Mouse (Mus musculus) heart, adult 8-10 months (tissue): ENCODE measurements around the gene Tcstv1. TPM values are rescaled to one million over a fixed set of nuclear protein-coding genes. Genes with fewer than 3 reads are reported as not detected.
"Not testable (repeated sequence)": the region's sequence is repeated elsewhere in the genome, so short reads cannot be mapped to it uniquely, and the experiment has no call there.

Experiments used
- DNase-seq: peaks from one replicate; pipeline ENCODE4 v3.0.0; 2022; ENCODE audit warnings: low spot score
- total RNA-seq, 4 experiments: library from RNA; stranded (reverse); gene quantifications; 2 replicates each; pipeline ENCODE4 v1.2.4; 2022

The Tcstv1 gene
- not detected for total RNA-seq

- DNase-seq: not testable (repeated sequence)
Observed at GRCm38 (mm10) chr13:119894685-119895084, at the start of gene Tcstv1. Gene Tcstv1 (minus strand): TSS chr13:119894785.

- DNase-seq: not testable (repeated sequence)
Observed at GRCm38 (mm10) chr13:119929172-119929571, 34.6 kb upstream of the Tcstv1 start, which contains the start of gene Gm21761. Gene Gm21761 (minus strand): TSS chr13:119929272.

GRCm38 (mm10) chr13:119924597-119925340 is 30.2 kb upstream of the Tcstv1 start:
- not testable (repeated sequence) for DNase-seq

GRCm38 (mm10) chr13:119916966-119917722 is 22.6 kb upstream of the Tcstv1 start:
- not testable (repeated sequence) for DNase-seq

- not testable (repeated sequence) for DNase-seq
Observed at GRCm38 (mm10) chr13:119916449-119916848, 21.9 kb upstream of the Tcstv1 start.

- not testable (repeated sequence) for DNase-seq
Observed at GRCm38 (mm10) chr13:119898549-119898948, 4.0 kb upstream of the Tcstv1 start.

GRCm38 (mm10) chr13:119886896-119887295 is 7.7 kb downstream of the Tcstv1 start:
- DNase-seq: not testable (repeated sequence)

- DNase-seq: not testable (repeated sequence)
Observed at GRCm38 (mm10) chr13:119864395-119864999, 30.1 kb downstream of the Tcstv1 start.

GRCm38 (mm10) chr13:119862399-119862798 is 32.2 kb downstream of the Tcstv1 start:
- DNase-seq: not testable (repeated sequence)

Other genes with a start within 250 kb of the Tcstv1 start
- 10 to 100 TPM; 29.3 to 35.0 (median 32.5) TPM for gene Hmgcs1, start 204.4 kb downstream of the Tcstv1 start, total RNA-seq
- gene Nim1k, start 138.9 kb downstream of the Tcstv1 start, total RNA-seq: 1 to 10 TPM; 1.4 to 2.0 (median 1.8) TPM
- 10 to 100 TPM; 18.1 to 21.7 (median 19.3) TPM for gene Zfp131, start 103.9 kb downstream of the Tcstv1 start, total RNA-seq
- not detected for gene AF067063, start 64.6 kb downstream of the Tcstv1 start, total RNA-seq
- not detected for gene D13Ertd608e, start 58.8 kb downstream of the Tcstv1 start, total RNA-seq
- gene Gm21761, start 34.5 kb upstream of the Tcstv1 start, total RNA-seq: not detected
- not detected for gene B020031M17Rik, start 56.0 kb upstream of the Tcstv1 start, total RNA-seq
- not detected for gene Gm36079, start 132.2 kb upstream of the Tcstv1 start, total RNA-seq
- gene Gm21188, start 157.4 kb upstream of the Tcstv1 start, total RNA-seq: under 1 TPM in 3 of 4 experiments, not detected in 1; 0.22 to 0.72 (median 0.28) TPM
- gene Gm20767, start 245.5 kb upstream of the Tcstv1 start, total RNA-seq: not detected